Mouse (Mus musculus): ENCODE data around the gene Ppm1n. TPM values are rescaled to one million over a fixed set of nuclear protein-coding genes. Genes with fewer than 3 reads are reported as not detected.
"Not testable (repeated sequence)": the region's sequence is repeated elsewhere in the genome, so short reads cannot be mapped to it uniquely, and the experiment has no call there.

Ppm1n gene
- polyA plus RNA-seq, 1 experiment from 2014 or later: not detected

- H3K9ac ChIP-seq (replicated peaks; ENCODE audit: low read depth); H3K9me3 ChIP-seq (ENCODE audit: low read length); H3K4me1 ChIP-seq (ENCODE audit: insufficient read depth, low read depth, low read length); H3K27ac ChIP-seq (ENCODE audit: low read length); H3K36me3 ChIP-seq (ENCODE audit: insufficient read depth, low read length): not testable (repeated sequence)
- DNase-seq (ENCODE audit: low spot score) (peak; percentile 58), ATAC-seq (peak; percentile 10; the same call in 1 of the 2 replicates)
- Histone ChIP-seq H3K4me3 (ENCODE audit: low read depth, low read length) (peak overlapping the region; percentile 43; the same call in 1 of the 2 replicates), H3K27me3 (replicated peaks; ENCODE audit: insufficient read depth, low read length) (peaks cover 50% of the 10 kb centered on the region), H3K4me2 (replicated peaks; ENCODE audit: low read depth, low read length) (peak overlapping the region; percentile 89; the same call in 1 of the 2 replicates)
- WGBS: 37% methylated on average over 6 of the region's 6 CpGs
- TF ChIP-seq CTCF (IDR thresholded peaks at IDR 0.05): peak; percentile 76
Measured at GRCm38 (mm10) chr7:19281680-19282304, 1.9 kb upstream of the Ppm1n start.

- Histone ChIP-seq H3K36me3 (ENCODE audit: insufficient read depth, low read length) (no peaks in the 10 kb centered on the region), H3K9ac (replicated peaks; ENCODE audit: low read depth) (no peak overlapping the region), H3K4me3 (ENCODE audit: low read depth, low read length) (no peak overlapping the region), H3K9me3 (ENCODE audit: low read length) (no peaks in the 10 kb centered on the region), H3K27me3 (replicated peaks; ENCODE audit: insufficient read depth, low read length) (peaks cover 50% of the 10 kb centered on the region), H3K4me1 (ENCODE audit: insufficient read depth, low read depth, low read length) (no peaks in the 10 kb centered on the region; the same call in 1 of the 2 replicates), H3K27ac (ENCODE audit: low read length) (no peak overlapping the region), H3K4me2 (replicated peaks; ENCODE audit: low read depth, low read length) (no peak overlapping the region)
- TF ChIP-seq CTCF (IDR thresholded peaks at IDR 0.05): no peak
- TF ChIP-seq EP300 (IDR thresholded peaks at IDR 0.05): no peak
- DNase-seq (ENCODE audit: low spot score): no peak
- 6% methylated on average over 34 of the region's 34 CpGs for WGBS
- no peak for ATAC-seq
Measured at GRCm38 (mm10) chr7:19279052-19279451, 812 bp downstream of the Ppm1n start.

GRCm38 (mm10) chr7:19276253-19276652, 3.6 kb downstream of the Ppm1n start:
- ATAC-seq (no peak), DNase-seq (ENCODE audit: low spot score) (no peak)
- no peaks in the 10 kb centered on the region for H3K9me3 ChIP-seq (ENCODE audit: low read length)

GRCm38 (mm10) chr7:19272173-19272764, 7.6 kb downstream of the Ppm1n start:
- no peaks in the 10 kb centered on the region for H3K9me3 ChIP-seq (ENCODE audit: low read length)
- 0 out of 2 replicates have a peak, but pooled peaks have one; percentile 17 for TF ChIP-seq EP300 (IDR thresholded peaks at IDR 0.05)
- TF ChIP-seq CTCF (IDR thresholded peaks at IDR 0.05): no peak

More at GRCm38 (mm10) chr7:19276253-19276652, 3.6 kb downstream of the Ppm1n start:
- H3K4me1 ChIP-seq (ENCODE audit: insufficient read depth, low read depth, low read length): peaks cover 5% of the 10 kb centered on the region; the same call in 1 of the 2 replicates
- H3K9ac ChIP-seq (replicated peaks; ENCODE audit: low read depth): no peak overlapping the region
- 33% methylated on average over 4 of the region's 4 CpGs for WGBS
- no peak overlapping the region for H3K4me2 ChIP-seq (replicated peaks; ENCODE audit: low read depth, low read length)
- no peaks in the 10 kb centered on the region for H3K36me3 ChIP-seq (ENCODE audit: insufficient read depth, low read length)
- no peak overlapping the region for H3K4me3 ChIP-seq (ENCODE audit: low read depth, low read length)
- no peak overlapping the region for H3K27ac ChIP-seq (ENCODE audit: low read length)
- no peak for TF ChIP-seq EP300 (IDR thresholded peaks at IDR 0.05)
- peak; percentile 53 for TF ChIP-seq CTCF (IDR thresholded peaks at IDR 0.05)
- peaks cover 36% of the 10 kb centered on the region for H3K27me3 ChIP-seq (replicated peaks; ENCODE audit: insufficient read depth, low read length)

GRCm38 (mm10) chr7:19271238-19272172, 8.4 kb downstream of the Ppm1n start, which contains the start of gene Vasp:
TSS of gene Vasp (minus strand) at chr7:19271817.
- TF ChIP-seq EP300 (IDR thresholded peaks at IDR 0.05) (peak; percentile 60), CTCF (IDR thresholded peaks at IDR 0.05) (peak; percentile 29)
- peak within 1 kb of the TSS; percentile 90 for H3K4me3 ChIP-seq (ENCODE audit: low read depth, low read length)
- WGBS: 2% methylated on average over 46 of the region's 62 CpGs

More at GRCm38 (mm10) chr7:19272173-19272764, 7.6 kb downstream of the Ppm1n start:
- Histone ChIP-seq H3K9ac (replicated peaks; ENCODE audit: low read depth) (peak overlapping the region; percentile 78), H3K4me1 (ENCODE audit: insufficient read depth, low read depth, low read length) (peaks cover 8% of the 10 kb centered on the region; the same call in 1 of the 2 replicates), H3K36me3 (ENCODE audit: insufficient read depth, low read length) (no peaks in the 10 kb centered on the region), H3K4me3 (ENCODE audit: low read depth, low read length) (peak overlapping the region; percentile 90), H3K27me3 (replicated peaks; ENCODE audit: insufficient read depth, low read length) (no peaks in the 10 kb centered on the region), H3K4me2 (replicated peaks; ENCODE audit: low read depth, low read length) (peak overlapping the region; percentile 91), H3K27ac (ENCODE audit: low read length) (peak overlapping the region; percentile 95)
- WGBS: under 1% methylated on average over 25 of the region's 36 CpGs
- ATAC-seq (peak; percentile 56), DNase-seq (ENCODE audit: low spot score) (peak; percentile 90)

More at GRCm38 (mm10) chr7:19271238-19272172, 8.4 kb downstream of the Ppm1n start, which contains the start of gene Vasp:
- Histone ChIP-seq H3K27ac (ENCODE audit: low read length) (peak within 1 kb of the TSS; percentile 95), H3K27me3 (replicated peaks; ENCODE audit: insufficient read depth, low read length) (no peaks in the 10 kb centered on the region), H3K4me1 (ENCODE audit: insufficient read depth, low read depth, low read length) (peaks cover 10% of the 10 kb centered on the region; the same call in 1 of the 2 replicates), H3K36me3 (ENCODE audit: insufficient read depth, low read length) (no peaks in the 10 kb centered on the region), H3K4me2 (replicated peaks; ENCODE audit: low read depth, low read length) (peak within 1 kb of the TSS; percentile 91), H3K9ac (replicated peaks; ENCODE audit: low read depth) (peak within 1 kb of the TSS; percentile 78), H3K9me3 (ENCODE audit: low read length) (no peaks in the 10 kb centered on the region)
- ATAC-seq (peak; percentile 54), DNase-seq (ENCODE audit: low spot score) (peak; percentile 93)
